Mouse (Mus musculus): Measurements from ENCODE around the gene Naga.

The Naga gene

DNA sequence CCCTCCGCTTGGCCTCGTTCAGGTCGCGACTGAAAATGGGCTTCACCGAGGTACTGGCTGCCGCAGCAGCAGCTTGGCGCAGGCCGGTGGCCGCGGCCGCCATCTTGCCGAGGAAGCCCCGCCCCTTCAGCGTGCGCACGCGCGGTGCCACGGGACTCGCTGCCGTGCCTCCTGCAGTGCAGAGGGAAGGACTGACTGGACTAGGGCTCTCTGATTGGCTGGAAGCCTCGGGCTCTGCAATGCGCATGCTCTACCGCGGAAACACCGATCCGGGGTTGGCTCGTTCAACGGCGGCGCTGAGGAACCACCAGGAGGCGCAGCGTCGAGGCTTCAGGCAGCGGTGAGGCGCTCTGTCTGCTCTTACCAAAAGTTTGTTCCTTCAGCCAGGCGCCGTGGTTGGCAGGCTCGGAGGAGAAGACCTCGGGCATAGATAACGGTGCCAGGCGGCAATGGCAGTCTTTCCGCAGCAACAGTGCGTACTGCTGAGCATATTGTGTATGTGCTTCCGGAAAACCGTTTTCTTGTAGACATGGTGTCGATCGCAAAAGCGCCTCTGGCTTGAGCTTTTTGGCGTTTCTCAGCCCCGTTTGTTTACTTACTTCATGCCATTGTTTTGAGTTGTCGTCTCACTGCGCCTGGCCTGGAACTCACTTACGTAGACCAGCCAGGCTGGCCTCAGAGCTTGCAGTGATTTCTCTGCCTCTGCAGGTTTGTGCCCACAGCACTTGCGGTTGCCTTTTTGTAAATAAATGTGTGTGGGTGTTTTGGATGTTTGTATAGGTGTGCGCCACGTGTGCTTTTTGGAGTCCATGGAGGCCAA lies 15.6 kb upstream of the Naga start, which contains the start of gene Ndufa6:
Ndufa6 (minus strand) TSS at position 197 of the 820 bp plus-strand sequence.
- peak; percentile 96 to 98 for DNase-seq (ENCODE audit: low spot score in 2 of 2)

DNA sequence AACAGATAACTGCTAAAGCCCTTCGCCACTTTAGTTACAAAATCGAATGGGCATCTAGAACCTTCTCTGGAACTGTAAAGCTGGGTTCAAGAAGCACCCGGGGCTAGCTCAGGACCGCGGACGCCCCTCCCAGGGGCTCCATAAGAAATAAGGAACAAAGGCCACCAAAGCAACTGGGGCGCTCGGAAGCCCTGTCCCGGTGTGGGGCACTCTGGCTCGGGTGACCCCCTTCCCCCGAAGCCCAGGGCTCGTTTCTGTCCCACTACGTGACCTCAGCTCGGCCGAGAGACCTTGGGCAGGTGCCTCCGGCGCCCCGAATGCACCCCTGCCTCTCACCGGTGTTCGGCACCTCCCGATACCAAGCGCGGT lies 15.0 kb upstream of the Naga start:
- no peak for DNase-seq (ENCODE audit: low spot score in 2 of 2)

DNA sequence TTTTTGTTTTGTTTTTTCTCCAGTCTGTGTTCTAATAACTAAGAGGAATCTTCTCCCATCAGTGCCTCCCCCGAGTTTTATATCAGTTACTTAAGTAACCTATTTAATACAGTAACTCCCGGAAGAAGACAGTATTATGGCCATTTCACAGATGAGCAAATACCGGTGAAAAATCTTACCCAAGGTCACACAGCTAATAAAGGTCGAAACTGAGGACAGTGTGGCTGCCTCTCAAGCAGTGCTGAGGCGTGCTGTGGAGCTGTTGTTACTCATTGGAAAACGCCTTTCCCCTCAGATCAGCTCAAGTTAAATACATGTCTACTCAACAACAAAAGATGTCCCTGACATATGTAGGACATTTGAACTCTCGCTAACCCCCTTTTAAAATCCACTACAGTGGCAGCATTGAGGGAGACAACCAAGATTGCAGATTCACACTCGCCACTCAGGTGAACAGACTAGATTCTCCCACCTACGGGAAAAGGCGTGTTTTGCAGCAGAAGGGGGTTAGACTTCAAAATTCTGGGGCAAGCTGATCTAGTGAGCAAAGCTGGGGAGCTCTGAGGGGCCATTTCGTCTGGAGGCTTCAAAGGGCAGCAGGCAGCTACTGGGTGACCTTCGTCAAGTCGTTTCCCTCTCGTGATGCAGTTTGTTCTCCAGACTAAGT lies 14.5 kb upstream of the Naga start:
- DNase-seq (ENCODE audit: low spot score in 2 of 2): no peak

DNA sequence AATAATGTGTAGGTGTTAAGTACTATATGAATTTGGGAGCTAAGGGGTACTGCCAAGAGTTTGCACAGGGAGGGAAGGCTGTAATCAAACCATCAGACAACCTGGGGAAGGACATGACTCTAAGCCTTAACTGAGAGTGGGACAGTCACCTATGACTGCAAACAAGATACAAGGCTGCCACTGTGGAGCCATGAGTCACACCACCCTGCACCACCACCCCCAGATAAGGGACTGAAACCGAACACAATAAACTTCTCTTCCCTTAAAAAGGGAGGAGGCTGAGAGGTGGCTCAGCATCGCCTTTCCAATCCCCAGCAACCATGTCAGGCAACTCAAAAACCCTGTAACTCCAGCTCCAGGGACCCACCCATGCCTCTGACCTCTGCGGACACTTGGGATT lies 12.8 kb upstream of the Naga start:
- DNase-seq (ENCODE audit: low spot score in 2 of 2): no peak

DNA sequence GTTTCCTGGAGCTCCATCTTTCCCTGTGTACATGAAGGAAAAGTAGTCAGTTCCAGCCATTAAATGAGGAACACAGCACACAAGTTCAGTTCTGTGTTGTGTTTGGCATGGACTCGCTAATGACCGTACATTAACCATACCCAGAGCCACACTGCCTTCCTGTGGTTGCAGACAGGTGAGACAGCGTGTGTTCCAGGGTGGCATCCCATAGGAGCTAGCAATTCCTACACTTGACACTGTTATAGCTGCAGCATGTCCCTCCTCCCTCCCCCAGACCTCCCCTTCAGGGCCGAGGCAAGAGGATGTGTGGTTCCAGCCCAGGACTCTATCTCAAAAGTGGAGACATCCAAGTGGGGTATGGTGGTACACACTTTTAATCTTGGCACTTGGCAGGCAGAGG lies 11.6 kb upstream of the Naga start:
- no peak for DNase-seq (ENCODE audit: low spot score in 2 of 2)

DNA sequence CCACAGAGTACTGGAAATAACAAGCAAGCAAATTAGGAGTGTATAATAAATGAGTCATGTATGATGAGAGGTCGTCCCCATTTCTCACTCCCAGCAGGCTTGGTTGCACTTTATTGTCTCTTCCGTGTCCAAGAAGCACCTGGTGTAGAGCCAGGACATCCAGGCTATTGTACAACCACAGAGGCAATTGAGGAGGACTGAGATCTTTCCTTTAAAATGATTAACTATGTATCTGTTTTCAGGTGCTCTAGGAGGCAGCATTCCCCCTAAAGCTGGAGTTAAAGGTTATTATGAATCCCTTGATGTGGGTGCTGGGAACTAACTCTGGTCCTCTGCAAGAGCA lies 10.2 kb upstream of the Naga start:
- no peak for DNase-seq (ENCODE audit: low spot score in 2 of 2)

DNA sequence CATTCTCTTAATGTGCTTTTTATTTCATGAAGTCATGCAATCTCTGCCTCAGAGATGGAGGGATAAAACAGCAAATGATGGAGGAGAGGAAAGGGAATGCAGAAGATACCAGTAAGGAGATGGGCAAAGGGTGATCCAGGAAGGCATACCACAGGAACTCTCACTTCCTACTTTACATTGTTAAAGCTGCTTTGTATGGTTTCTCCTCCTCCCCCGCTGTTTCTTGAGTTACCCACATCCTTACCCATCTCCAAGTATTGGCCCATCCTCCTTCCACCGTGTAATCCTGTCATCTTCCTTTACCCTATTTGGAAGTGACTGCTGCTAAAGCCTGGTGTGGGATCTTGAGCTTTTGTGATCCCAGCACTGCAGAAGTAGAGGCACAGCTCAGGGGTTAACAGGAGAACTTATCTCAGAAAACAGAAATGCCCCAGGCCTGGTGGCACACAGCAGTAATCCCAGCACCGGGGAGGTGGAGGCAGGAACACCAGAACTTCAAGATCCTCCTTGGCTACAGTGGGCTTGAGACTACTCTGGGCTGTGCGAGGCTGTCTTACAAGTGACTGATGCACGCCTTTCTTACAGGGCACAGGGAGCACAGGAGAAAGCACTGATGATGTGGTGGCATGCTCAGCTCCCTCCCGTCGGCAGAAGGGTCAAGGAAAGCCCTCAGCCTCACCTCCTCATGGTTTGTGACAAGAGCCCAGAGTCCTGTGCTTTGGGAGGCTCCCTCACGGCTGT lies 9.7 kb upstream of the Naga start:
- DNase-seq (ENCODE audit: low spot score in 2 of 2): no peak

DNA sequence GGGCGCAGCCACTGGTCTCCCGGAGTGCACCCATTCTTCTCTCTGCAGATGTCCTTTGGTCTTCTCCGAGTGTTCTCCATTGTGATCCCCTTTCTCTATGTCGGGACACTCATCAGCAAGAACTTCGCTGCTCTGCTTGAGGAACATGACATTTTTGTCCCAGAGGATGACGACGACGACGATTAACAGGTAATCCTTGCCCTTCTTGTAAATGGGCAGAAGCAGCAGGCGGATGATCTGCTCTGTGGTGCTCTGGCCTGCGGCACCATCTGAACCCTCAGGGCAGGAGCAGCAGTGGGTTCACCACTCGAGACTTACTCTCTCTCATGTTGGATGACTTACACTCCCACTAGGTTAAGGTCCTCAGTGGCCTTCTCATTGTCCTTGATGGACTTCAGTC lies 9.1 kb upstream of the Naga start:
- DNase-seq (ENCODE audit: low spot score in 2 of 2): no peak

DNA sequence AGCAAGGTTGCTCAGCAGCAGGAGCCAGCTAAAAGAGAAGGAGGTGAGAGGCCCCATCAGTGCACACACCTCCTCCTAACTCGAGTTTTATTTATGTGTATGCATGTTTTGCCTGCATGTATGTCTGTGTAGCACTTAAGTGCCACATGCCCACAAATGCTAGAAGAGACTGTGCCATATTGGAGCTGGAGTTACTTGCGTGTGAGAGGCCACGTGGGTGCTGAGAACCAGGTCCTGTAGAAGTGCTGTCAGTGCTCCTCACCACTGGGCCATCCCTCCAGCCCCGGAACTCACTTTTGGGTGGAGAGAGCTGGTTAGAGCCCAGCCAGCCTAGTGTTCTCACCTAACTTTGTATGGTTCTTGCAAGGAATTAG lies 8.6 kb upstream of the Naga start:
- no peak for DNase-seq (ENCODE audit: low spot score in 2 of 2)

GRCm38 (mm10) chr15:82346580-82347302 lies 8.0 kb upstream of the Naga start:
- DNase-seq (ENCODE audit: low spot score in 2 of 2): no peak

- peak; percentile 96 for DNase-seq (ENCODE audit: low spot score in 2 of 2)
Measured at GRCm38 (mm10) chr15:82345820-82346470, 7.2 kb upstream of the Naga start.

DNA sequence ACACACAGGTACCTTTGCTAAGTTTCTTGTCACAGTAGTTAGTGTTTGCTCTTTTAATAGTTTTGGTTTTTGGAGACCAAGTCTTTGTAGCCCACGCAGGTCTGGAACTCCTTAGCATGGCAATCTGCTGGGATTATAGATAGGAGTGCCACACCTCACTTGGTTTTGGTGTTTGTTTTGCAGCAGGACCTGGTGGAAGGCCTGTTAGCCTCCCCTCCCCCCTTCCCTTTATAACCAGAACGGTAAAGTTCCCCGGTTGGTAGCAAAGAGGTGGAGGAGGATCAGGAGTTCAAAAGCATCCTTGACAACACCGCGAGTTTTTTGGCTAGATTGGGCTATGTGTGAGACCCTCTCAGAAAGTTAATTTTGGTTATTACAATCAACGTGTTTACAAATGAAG lies 6.2 kb upstream of the Naga start:
- no peak for DNase-seq (ENCODE audit: low spot score in 2 of 2)

- no peak for DNase-seq (ENCODE audit: low spot score in 2 of 2)
Measured at GRCm38 (mm10) chr15:82343368-82344287, 4.9 kb upstream of the Naga start.

GRCm38 (mm10) chr15:82342543-82342935 lies 3.8 kb upstream of the Naga start:
- DNase-seq (ENCODE audit: low spot score in 2 of 2): no peak

GRCm38 (mm10) chr15:82341675-82342542 lies 3.2 kb upstream of the Naga start:
- no peak for DNase-seq (ENCODE audit: low spot score in 2 of 2)

- peak; percentile 76 to 77 for DNase-seq (ENCODE audit: low spot score in 2 of 2)
Measured at GRCm38 (mm10) chr15:82341036-82341501, 2.3 kb upstream of the Naga start.

DNA sequence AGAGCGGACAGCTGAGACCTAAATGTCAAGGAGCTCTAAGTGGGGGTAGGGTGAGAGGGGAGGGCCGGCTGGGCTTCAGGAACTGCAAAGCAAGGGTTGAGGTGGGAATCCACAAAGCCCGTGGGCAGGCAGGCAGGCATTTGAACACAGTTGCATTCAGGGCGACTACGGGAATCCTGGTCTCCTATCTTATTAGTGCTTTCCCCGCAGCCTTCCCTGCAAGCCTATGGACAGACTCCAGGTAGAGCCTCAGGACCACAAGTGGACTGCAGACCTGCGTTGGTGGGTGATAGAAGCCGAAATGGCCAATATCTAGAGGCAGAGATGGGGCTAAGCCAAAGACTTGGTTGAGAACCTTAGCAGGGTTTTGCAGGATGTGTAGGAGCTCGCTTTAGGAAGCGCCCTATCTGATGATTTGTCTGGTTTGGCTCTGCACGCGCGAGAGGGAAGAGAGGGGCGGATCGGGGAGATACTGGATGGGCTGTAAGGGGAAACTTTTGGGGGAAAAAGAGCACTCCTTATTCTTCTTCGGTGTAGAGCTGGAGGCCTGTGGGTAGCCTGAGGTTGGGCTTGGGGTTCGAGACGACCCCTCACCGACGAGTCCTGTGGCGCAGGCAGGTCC lies 1.8 kb upstream of the Naga start:
- no peak for DNase-seq (ENCODE audit: low spot score in 2 of 2)

- DNase-seq (ENCODE audit: low spot score in 2 of 2): no peak
Measured at GRCm38 (mm10) chr15:82339634-82340254, 1.0 kb upstream of the Naga start.

DNA sequence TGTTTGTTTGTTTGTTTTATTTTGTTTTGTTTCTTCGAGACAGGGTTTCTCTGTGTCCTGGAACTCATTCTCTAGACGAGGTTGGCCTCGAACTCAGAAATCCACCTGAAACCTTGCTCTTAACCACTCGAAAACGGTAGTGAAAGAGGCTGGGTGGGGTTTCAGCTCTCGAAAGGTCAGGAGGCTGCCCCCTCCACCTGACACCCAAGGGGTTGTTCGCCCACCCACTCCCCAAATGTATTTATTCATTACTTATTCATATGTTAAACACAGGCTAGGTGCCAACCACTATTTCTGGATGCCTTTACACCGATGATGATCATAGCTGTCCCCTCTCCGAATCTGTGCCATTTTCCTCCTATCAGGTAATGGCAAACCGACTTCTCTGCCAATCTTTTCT lies 425 bp upstream of the Naga start:
- DNase-seq (ENCODE audit: low spot score in 2 of 2): no peak

Data from urinary bladder, postnatal 4 days (tissue).